Comparison of ENCODE assay signal across 25 mouse cellular contexts in the genomic region with DNA sequence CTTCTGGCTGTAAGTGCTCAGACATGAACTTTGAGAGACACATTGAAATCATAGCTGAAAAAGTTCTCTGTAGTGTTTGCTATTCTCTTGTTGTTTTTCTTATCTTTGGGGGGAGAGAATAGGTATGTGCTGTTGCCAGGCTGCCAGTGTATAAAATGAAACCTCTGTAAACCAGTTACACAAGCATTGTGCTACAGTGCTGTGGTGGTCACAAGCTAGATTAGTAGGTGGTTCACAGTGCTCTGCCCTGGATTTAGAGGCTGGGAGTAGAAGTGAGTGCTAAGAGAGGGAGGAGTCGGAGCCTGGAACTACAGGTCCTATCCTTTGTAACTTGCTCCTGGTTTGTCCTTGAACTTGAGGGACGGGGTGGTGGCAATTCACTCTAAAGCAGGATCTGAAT.
"Had no signal": no experiment of that assay in that cellular context is flagged by ENCODE, and none has a peak within 500 bp of the region (broad histone marks: within the 10 kb centered on the region; RNA-seq: fewer than 3 reads in every experiment).

No protein-coding gene starts in this region.

- H3K27ac ChIP-seq: gastrocnemius, adult 2 months; heart, embryonic 10.5 days; hindbrain, embryonic 10.5 days; hindbrain, embryonic 12.5 days; hindbrain, embryonic 14.5 days; intestine, embryonic 15.5 days; layer of hippocampus, adult 2 months; left cerebral cortex, adult 2 months; limb, embryonic 10.5 days; limb, embryonic 12.5 days had no signal

- ATAC-seq: hindbrain, embryonic 16.5 days; inflammation-experienced regulatory T-cells, adult 6 months; intestine, embryonic 15.5 days; intestine, postnatal 0 days had no signal

- H3K4me2 ChIP-seq: heart, embryonic 12.5 days; hindbrain, embryonic 12.5 days; hindbrain, embryonic 14.5 days; intestine, embryonic 15.5 days; limb, embryonic 12.5 days had no signal

- H3K9me3 ChIP-seq: heart, embryonic 10.5 days; heart, embryonic 12.5 days; hindbrain, embryonic 10.5 days; hindbrain, embryonic 12.5 days; intestine, embryonic 15.5 days; limb, embryonic 10.5 days; limb, embryonic 12.5 days had no signal

- H3K4me1 ChIP-seq: heart, embryonic 10.5 days; heart, embryonic 12.5 days; hindbrain, embryonic 10.5 days; hindbrain, embryonic 12.5 days; intestine, embryonic 15.5 days; limb, embryonic 10.5 days; limb, embryonic 12.5 days had no signal

- H3K36me3 ChIP-seq: heart, embryonic 10.5 days; heart, embryonic 12.5 days; hindbrain, embryonic 10.5 days; hindbrain, embryonic 12.5 days; intestine, embryonic 15.5 days; limb, embryonic 10.5 days; limb, embryonic 12.5 days had no signal

- DNase-seq: gastrocnemius, adult 2 months; gastrocnemius, postnatal 10 days; gastrocnemius, postnatal 25 days; heart, adult 18-20 months; heart, postnatal 10 days; heart, postnatal 4 days; kidney, adult 18-20 months; kidney, adult 8-10 months; kidney, postnatal 10 days; kidney, postnatal 25 days; kidney, postnatal 4 days; liver had no signal

- H3K27me3 ChIP-seq: heart, embryonic 12.5 days; hindbrain, embryonic 12.5 days; intestine, embryonic 15.5 days; limb, embryonic 12.5 days had no signal

- H3K9ac ChIP-seq: heart, embryonic 12.5 days; hindbrain, embryonic 12.5 days; hindbrain, embryonic 14.5 days; intestine, embryonic 15.5 days; limb, embryonic 12.5 days had no signal

- H3K4me3 ChIP-seq: gastrocnemius, adult 2 months; heart, embryonic 10.5 days; heart, embryonic 12.5 days; hindbrain, embryonic 10.5 days; hindbrain, embryonic 12.5 days; intestine, embryonic 15.5 days; layer of hippocampus, adult 2 months; left cerebral cortex, adult 2 months; limb, embryonic 10.5 days; limb, embryonic 12.5 days had no signal
